Mouse (Mus musculus): Measurements from ENCODE around the gene Actr5. TPM values are rescaled to one million over a fixed set of nuclear protein-coding genes. Genes with fewer than 3 reads are reported as not detected.
A peak's percentile ranks its signal among the peaks of the same experiment; 100 is the strongest.

Actr5 gene
- polyA plus RNA-seq, 1 experiment from 2014 or later: 11.3 TPM

DNA sequence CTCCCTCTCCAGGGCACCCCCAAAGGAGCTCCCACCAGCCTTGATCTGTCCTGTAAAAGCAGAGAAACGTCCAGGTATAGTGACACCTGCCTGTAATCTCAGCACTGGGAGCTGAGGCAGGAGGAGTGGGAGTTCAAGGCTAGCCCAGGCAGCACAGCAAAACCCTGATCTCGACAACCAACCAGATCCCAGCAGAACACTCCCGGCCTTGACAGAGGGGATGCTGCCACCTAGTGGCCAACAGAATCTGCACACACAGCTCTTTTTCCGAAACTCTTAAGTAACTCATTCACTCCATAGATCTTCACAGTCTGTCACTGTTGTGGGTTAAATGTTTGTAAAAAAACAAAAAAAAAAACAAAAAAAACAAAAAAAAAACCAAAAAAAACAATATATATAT lies 28.3 kb downstream of the Actr5 start:
- WGBS: 3% methylated on average over 4 of the region's 4 CpGs
- Histone ChIP-seq H3K9me3 (ENCODE audit: control insufficient read depth, low read length) (no peaks in the 10 kb centered on the region), H3K9ac (replicated peaks; ENCODE audit: low read depth, low read length) (no peak overlapping the region), H3K27me3 (replicated peaks; ENCODE audit: control insufficient read depth, insufficient read depth, low read length) (no peaks in the 10 kb centered on the region), H3K4me2 (ENCODE audit: low read length) (no peak overlapping the region), H3K4me3 (replicated peaks; ENCODE audit: low read length) (no peak overlapping the region), H3K4me1 (replicated peaks; ENCODE audit: control insufficient read depth, insufficient read depth, low read length) (no peaks in the 10 kb centered on the region), H3K27ac (ENCODE audit: low read length) (no peak overlapping the region), H3K36me3 (ENCODE audit: control insufficient read depth, insufficient read depth) (no peaks in the 10 kb centered on the region)
- peak; percentile 68 for ATAC-seq

DNA sequence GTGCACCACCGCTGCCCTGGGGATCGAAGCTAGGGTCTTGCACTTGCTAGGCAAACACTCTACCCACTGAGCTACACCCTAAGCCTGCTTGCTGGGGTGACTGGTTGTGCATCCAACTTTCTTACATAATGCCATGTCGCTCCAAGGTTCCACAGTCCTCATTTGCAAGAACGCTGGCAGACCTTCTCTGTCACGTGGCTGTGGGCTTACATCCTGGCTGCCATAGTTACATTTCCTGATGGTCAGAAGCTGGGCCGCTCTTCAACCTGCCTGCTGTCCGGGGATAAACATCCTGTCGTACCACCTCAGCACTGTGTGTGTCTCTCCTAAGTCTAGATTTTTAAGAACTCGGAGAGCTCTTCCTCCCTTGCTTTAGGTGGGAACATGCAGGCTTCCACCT lies 30.0 kb downstream of the Actr5 start:
- no peaks in the 10 kb centered on the region for H3K36me3 ChIP-seq (ENCODE audit: control insufficient read depth, insufficient read depth)
- no peak overlapping the region for H3K4me3 ChIP-seq (replicated peaks; ENCODE audit: low read length)
- H3K27ac ChIP-seq (ENCODE audit: low read length): no peak overlapping the region
- ATAC-seq: no peak
- H3K4me2 ChIP-seq (ENCODE audit: low read length): no peak overlapping the region
- no peaks in the 10 kb centered on the region for H3K4me1 ChIP-seq (replicated peaks; ENCODE audit: control insufficient read depth, insufficient read depth, low read length)
- H3K9ac ChIP-seq (replicated peaks; ENCODE audit: low read depth, low read length): no peak overlapping the region
- H3K27me3 ChIP-seq (replicated peaks; ENCODE audit: control insufficient read depth, insufficient read depth, low read length): no peaks in the 10 kb centered on the region
- H3K9me3 ChIP-seq (ENCODE audit: control insufficient read depth, low read length): no peaks in the 10 kb centered on the region
- WGBS: 84% methylated on average over 9 of the region's 9 CpGs

DNA sequence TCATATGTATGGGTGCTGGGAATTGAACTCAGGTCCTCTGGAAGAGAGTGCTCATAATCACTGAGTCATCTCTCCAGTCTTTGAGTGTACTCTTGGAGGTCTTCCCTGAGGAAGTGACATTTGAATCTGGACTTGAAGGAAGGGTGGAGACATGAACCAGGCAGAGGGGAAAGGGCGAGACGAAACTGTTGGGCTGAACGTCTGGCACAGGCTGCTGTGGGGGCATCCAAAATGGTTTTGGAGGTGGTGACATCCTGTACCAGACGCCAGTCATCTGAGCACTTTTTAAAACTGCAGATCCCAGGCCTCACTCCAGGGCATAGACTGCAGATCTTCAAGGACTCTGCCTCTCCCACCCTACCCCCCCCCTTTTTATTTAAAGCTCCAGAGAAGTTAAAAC lies 31.1 kb downstream of the Actr5 start:
- no peak overlapping the region for H3K4me3 ChIP-seq (replicated peaks; ENCODE audit: low read length)
- 83% methylated on average over 4 of the region's 4 CpGs for WGBS
- no peak overlapping the region for H3K9ac ChIP-seq (replicated peaks; ENCODE audit: low read depth, low read length)
- no peaks in the 10 kb centered on the region for H3K27me3 ChIP-seq (replicated peaks; ENCODE audit: control insufficient read depth, insufficient read depth, low read length)
- no peaks in the 10 kb centered on the region for H3K4me1 ChIP-seq (replicated peaks; ENCODE audit: control insufficient read depth, insufficient read depth, low read length)
- ATAC-seq: no peak
- no peaks in the 10 kb centered on the region for H3K36me3 ChIP-seq (ENCODE audit: control insufficient read depth, insufficient read depth)
- no peak overlapping the region for H3K4me2 ChIP-seq (ENCODE audit: low read length)
- no peak overlapping the region for H3K27ac ChIP-seq (ENCODE audit: low read length)
- H3K9me3 ChIP-seq (ENCODE audit: control insufficient read depth, low read length): no peaks in the 10 kb centered on the region

DNA sequence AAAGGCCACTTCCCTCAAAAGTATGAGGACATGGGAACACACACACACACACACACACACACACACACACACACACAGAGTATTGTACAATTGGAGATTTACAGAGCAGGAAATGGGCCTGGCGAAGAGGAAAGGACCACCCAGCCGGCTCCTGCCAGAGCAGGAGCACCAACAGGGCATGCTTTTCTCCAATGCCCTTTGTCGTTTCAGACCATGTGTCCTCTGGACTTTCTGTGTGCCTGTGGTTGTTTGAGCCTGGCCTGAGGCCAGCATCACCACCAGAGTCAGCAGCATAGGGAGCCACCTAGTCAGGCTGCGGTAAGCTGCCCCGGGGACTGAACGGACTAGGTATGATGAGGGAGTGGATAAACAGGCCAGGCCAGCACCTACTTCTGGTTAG lies 34.1 kb downstream of the Actr5 start:
- WGBS: 44% methylated on average over 6 of the region's 6 CpGs
- no peaks in the 10 kb centered on the region for H3K36me3 ChIP-seq (ENCODE audit: control insufficient read depth, insufficient read depth)
- no peaks in the 10 kb centered on the region for H3K4me1 ChIP-seq (replicated peaks; ENCODE audit: control insufficient read depth, insufficient read depth, low read length)
- no peaks in the 10 kb centered on the region for H3K9me3 ChIP-seq (ENCODE audit: control insufficient read depth, low read length)
- no peak overlapping the region for H3K4me3 ChIP-seq (replicated peaks; ENCODE audit: low read length)
- no peak overlapping the region for H3K9ac ChIP-seq (replicated peaks; ENCODE audit: low read depth, low read length)
- H3K4me2 ChIP-seq (ENCODE audit: low read length): no peak overlapping the region
- no peak overlapping the region for H3K27ac ChIP-seq (ENCODE audit: low read length)
- ATAC-seq: no peak
- H3K27me3 ChIP-seq (replicated peaks; ENCODE audit: control insufficient read depth, insufficient read depth, low read length): no peaks in the 10 kb centered on the region

DNA sequence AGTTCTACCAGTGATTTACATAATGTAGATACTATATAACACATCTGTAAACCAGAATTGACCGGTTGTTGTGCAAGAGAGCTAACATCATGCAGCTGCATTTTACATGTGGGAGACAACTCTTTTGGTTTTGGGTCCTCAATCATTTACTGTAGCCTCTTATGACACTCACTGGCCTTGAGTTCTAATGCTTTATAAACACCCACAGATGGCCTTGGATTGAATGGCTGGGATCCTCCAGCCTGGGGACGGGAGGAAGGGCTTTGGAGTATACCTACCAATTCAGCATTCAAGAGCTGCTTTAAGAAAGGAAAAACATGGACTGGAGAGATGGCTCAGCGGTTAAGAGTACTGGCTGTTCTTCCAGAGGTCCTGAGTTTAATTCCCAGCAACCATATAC lies 34.7 kb downstream of the Actr5 start:
- no peak for ATAC-seq

DNA sequence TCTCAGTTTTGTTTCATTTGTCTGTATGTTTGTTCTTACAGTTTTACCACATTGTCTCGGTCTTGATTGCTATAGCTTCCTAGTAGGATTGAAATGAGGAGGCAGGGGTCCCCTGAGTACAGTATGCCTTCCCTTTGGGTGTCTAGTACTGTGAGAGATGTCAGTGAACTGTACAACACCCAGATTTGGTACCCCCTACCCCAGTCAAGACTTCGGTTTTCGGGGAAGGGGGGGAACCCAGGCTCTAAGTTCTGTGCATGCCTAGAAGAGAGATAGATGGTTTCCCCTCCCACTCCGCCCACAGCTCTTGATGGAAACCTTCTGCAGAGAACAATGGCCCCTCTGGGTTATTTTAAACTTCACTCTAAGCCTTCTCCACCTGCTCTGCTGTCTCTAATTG lies 40.4 kb downstream of the Actr5 start, which contains the start of gene Ppp1r16b:
TSS of gene Ppp1r16b (plus strand) at position 301 of the 400 bp plus-strand sequence.
- H3K27ac ChIP-seq (ENCODE audit: low read length): no peak within 1 kb of the TSS
- 68% methylated on average over 4 of the region's 4 CpGs for WGBS

More for the DNA sequence above, 34.7 kb downstream of the Actr5 start:
- WGBS: 74% methylated on average over 3 of the region's 3 CpGs
- Histone ChIP-seq H3K4me3 (replicated peaks; ENCODE audit: low read length) (no peak overlapping the region), H3K27me3 (replicated peaks; ENCODE audit: control insufficient read depth, insufficient read depth, low read length) (no peaks in the 10 kb centered on the region), H3K4me1 (replicated peaks; ENCODE audit: control insufficient read depth, insufficient read depth, low read length) (no peaks in the 10 kb centered on the region), H3K4me2 (ENCODE audit: low read length) (no peak overlapping the region), H3K9me3 (ENCODE audit: control insufficient read depth, low read length) (no peaks in the 10 kb centered on the region), H3K36me3 (ENCODE audit: control insufficient read depth, insufficient read depth) (no peaks in the 10 kb centered on the region), H3K27ac (ENCODE audit: low read length) (no peak overlapping the region), H3K9ac (replicated peaks; ENCODE audit: low read depth, low read length) (no peak overlapping the region)

DNA sequence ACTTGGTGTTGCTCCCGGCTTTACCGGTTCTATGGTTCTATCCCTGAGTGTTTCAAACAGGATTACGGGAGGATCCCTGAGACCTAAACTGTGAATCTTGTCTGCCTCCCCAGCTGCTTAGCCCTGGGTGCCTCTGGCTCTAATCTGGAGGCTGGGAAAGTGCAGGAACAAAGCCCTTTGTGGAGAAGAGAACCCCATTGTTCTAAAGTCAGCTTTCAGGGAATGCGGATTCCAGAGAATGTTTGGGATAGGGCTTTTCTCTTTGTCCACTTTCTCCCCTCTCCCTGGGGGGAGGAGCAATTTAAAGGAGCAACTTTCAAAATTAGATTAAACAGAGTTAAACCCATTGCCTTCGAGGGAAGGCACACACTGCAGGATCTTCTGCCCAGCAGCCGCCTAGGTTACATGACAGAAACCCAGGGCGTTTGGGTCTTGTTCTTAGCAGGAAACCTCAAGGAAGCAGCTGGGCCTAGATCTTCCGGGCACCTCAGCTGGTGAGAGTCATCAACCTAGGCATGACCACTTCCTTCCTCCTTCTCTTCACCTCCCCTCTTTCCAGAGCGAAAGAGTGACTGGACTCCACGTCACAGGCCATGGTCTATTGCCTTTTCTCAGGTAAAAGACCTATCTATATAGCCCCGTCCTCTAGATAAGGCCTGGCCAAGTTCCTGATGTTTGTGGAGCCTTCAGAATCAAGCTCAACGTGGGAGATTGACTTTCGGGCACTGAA lies 41.5 kb downstream of the Actr5 start:
- Histone ChIP-seq H3K4me3 (replicated peaks; ENCODE audit: low read length) (no peak overlapping the region), H3K9me3 (ENCODE audit: control insufficient read depth, low read length) (no peaks in the 10 kb centered on the region), H3K9ac (replicated peaks; ENCODE audit: low read depth, low read length) (no peak overlapping the region), H3K4me1 (replicated peaks; ENCODE audit: control insufficient read depth, insufficient read depth, low read length) (peaks cover 25% of the 10 kb centered on the region), H3K4me2 (ENCODE audit: low read length) (no peak overlapping the region), H3K27ac (ENCODE audit: low read length) (no peak overlapping the region), H3K36me3 (ENCODE audit: control insufficient read depth, insufficient read depth) (no peaks in the 10 kb centered on the region), H3K27me3 (replicated peaks; ENCODE audit: control insufficient read depth, insufficient read depth, low read length) (peaks cover 2% of the 10 kb centered on the region; the same call in 1 of the 2 replicates)
- 31% methylated on average over 13 of the region's 13 CpGs for WGBS
- ATAC-seq: no peak

More for the DNA sequence above, 40.4 kb downstream of the Actr5 start, which contains the start of gene Ppp1r16b:
- Histone ChIP-seq H3K36me3 (ENCODE audit: control insufficient read depth, insufficient read depth) (no peaks in the 10 kb centered on the region), H3K4me2 (ENCODE audit: low read length) (no peak within 1 kb of the TSS), H3K4me1 (replicated peaks; ENCODE audit: control insufficient read depth, insufficient read depth, low read length) (peaks cover 24% of the 10 kb centered on the region), H3K9ac (replicated peaks; ENCODE audit: low read depth, low read length) (no peak within 1 kb of the TSS), H3K4me3 (replicated peaks; ENCODE audit: low read length) (no peak within 1 kb of the TSS), H3K9me3 (ENCODE audit: control insufficient read depth, low read length) (no peaks in the 10 kb centered on the region), H3K27me3 (replicated peaks; ENCODE audit: control insufficient read depth, insufficient read depth, low read length) (peaks cover 2% of the 10 kb centered on the region; the same call in 1 of the 2 replicates)
- no peak for ATAC-seq

DNA sequence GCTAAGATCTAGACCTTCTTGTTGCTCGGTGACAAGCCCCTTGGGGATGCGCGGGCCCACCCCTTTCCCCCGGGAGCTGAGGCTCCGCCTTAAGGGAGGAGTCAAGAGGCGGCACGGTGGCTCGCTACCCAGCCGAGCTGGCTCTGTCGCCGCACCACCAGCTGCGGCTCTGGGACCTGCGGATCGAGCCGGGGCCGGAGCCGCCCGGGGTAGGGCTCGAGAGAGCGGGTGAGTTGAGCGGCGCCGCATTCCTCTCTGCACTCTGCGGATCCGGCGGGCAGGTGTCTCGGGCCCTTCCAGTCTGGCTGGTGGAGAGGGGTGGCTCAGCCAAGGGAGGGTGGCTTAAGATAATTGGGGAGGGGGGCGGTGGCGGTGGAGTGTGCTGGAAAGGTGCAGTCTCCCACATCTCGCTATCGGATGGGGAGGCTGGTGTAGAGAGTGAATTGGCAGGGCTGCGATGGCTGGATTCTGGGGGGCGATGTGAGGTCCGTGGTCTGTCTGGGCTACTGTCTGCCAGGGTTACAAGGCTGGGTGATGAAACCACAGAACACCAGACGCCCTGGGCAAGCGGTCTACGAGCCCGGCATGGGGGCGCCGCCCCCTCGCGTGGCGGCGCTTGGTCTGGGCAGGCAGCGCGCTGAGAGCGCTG lies 42.5 kb downstream of the Actr5 start:
- Histone ChIP-seq H3K4me3 (replicated peaks; ENCODE audit: low read length) (peak overlapping the region; percentile 73), H3K9me3 (ENCODE audit: control insufficient read depth, low read length) (no peaks in the 10 kb centered on the region), H3K27me3 (replicated peaks; ENCODE audit: control insufficient read depth, insufficient read depth, low read length) (peaks cover 2% of the 10 kb centered on the region; the same call in 1 of the 2 replicates), H3K4me1 (replicated peaks; ENCODE audit: control insufficient read depth, insufficient read depth, low read length) (peaks cover 25% of the 10 kb centered on the region), H3K4me2 (ENCODE audit: low read length) (peak overlapping the region; percentile 96), H3K9ac (replicated peaks; ENCODE audit: low read depth, low read length) (peak overlapping the region; percentile 82), H3K27ac (ENCODE audit: low read length) (peak overlapping the region; percentile 82), H3K36me3 (ENCODE audit: control insufficient read depth, insufficient read depth) (no peaks in the 10 kb centered on the region)
- ATAC-seq: peak; percentile 90
- WGBS: under 1% methylated on average over 46 of the region's 47 CpGs

DNA sequence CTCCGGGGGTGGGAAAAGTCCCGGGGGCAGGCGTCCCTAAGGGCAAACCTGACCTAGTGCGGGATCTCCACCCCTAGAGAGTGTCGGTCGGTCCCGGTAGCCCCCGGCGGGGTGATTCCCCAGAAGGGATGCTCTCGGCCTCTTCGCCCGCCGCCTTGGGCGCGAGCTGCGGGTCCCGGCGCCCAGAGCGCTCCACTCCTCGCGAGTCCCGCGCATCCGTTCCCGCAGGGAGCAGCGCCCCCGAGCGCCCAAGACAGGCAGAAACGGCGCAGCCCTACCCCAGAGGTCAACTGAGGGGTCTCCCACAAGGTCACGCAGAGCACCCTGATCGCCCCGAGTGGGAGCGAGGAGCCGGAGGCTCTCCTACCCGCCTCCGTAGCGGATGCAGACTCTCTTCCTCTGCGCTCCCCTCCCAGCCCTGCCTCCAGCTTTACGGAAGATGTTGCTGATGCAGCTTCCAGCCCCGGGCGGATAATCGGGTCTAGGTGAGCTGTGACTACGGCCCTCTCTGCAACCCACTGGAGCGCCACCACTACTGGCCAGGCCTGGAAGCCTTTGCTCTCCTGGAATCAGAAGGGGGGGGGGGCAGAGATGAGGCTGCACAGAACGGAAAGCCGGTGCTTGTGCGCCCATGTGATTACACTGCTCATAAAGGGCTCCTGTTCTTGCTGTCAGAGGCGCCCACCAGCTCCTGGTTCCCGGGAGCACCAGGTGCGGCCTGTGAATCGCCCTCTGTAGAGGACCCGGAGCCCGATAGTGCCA lies 43.2 kb downstream of the Actr5 start:
- Histone ChIP-seq H3K36me3 (ENCODE audit: control insufficient read depth, insufficient read depth) (no peaks in the 10 kb centered on the region), H3K9ac (replicated peaks; ENCODE audit: low read depth, low read length) (peak overlapping the region; percentile 82), H3K4me1 (replicated peaks; ENCODE audit: control insufficient read depth, insufficient read depth, low read length) (peaks cover 29% of the 10 kb centered on the region), H3K27me3 (replicated peaks; ENCODE audit: control insufficient read depth, insufficient read depth, low read length) (peaks cover 2% of the 10 kb centered on the region; the same call in 1 of the 2 replicates), H3K9me3 (ENCODE audit: control insufficient read depth, low read length) (no peaks in the 10 kb centered on the region), H3K27ac (ENCODE audit: low read length) (peak overlapping the region; percentile 82), H3K4me2 (ENCODE audit: low read length) (peak overlapping the region; percentile 96), H3K4me3 (replicated peaks; ENCODE audit: low read length) (peak overlapping the region; percentile 73)
- ATAC-seq: peak; percentile 46
- WGBS: under 1% methylated on average over 53 of the region's 54 CpGs
